ENCODE assay signal across 9 mouse cellular contexts in the genomic region with DNA sequence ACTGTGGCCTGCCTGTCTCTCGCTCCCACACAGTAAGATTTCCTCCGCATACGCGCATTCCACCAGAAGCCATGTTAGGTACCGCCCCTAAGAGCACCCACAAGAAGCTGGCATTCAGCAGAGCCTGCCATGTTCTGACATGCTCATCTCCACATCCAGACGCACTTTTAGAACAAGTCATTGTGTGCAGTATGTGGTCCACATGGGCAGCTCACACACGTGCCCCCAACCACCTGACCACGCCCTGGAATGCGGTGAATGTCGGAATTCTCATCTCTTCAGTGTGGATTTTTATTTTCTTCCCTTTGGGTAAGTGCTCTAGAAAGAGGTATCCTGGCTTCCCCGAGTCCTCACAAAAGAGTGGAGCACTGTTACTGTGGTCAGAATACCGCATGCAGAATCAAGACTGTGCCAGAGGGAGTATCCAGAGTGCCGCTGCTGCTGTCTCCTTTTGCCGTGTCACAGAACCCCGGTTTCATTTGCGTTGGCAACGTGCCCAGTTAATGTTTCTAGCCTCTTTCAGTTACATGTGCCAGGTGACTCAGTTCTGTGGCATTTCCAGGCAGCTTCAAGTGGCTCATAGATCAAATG. TPM values are rescaled to one million over a fixed set of nuclear protein-coding genes. Genes with fewer than 3 reads are reported as not detected.
DNase-seq lines count a peak whose midpoint lies in the region; ATAC-seq lines count a peak whose summit lies in the region.
"Had no signal": no experiment of that assay in that cellular context is flagged by ENCODE, and none has a peak within 500 bp of the region (broad histone marks: within the 10 kb centered on the region; RNA-seq: fewer than 3 reads in every experiment).

No protein-coding gene starts in this region.

- H3K9ac ChIP-seq in hindbrain, embryonic 13.5 days, result no peak overlapping the region
- H3K9ac ChIP-seq in hindbrain, embryonic 12.5 days, result no peak overlapping the region
- no peak overlapping the region for H3K9ac ChIP-seq in neural tube, embryonic 15.5 days (replicated peaks)
- H3K9ac ChIP-seq: midbrain, embryonic 12.5 days had no signal

- H3K4me2 ChIP-seq in hindbrain, embryonic 13.5 days, result no peak overlapping the region
- H3K4me2 ChIP-seq in hindbrain, embryonic 12.5 days (replicated peaks), result no peak overlapping the region
- no peak overlapping the region for H3K4me2 ChIP-seq in neural tube, embryonic 15.5 days
- H3K4me2 ChIP-seq: midbrain, embryonic 12.5 days had no signal

- H3K4me1 ChIP-seq in hindbrain, embryonic 13.5 days (replicated peaks), result 0 out of 2 replicates have a peak, but pooled peaks cover 7% of the 10 kb centered on the region
- H3K4me1 ChIP-seq in hindbrain, embryonic 12.5 days, result peaks cover 5% of the 10 kb centered on the region
- H3K4me1 ChIP-seq in neural tube, embryonic 15.5 days, result peaks cover 10% of the 10 kb centered on the region; the same call in 1 of the 2 replicates
- H3K4me1 ChIP-seq: midbrain, embryonic 12.5 days had no signal

- DNase-seq in cerebellum, adult 9-10 months, result peak; percentile 59
- peak; percentile 52 for DNase-seq in gastrocnemius, postnatal 25 days
- DNase-seq in kidney, adult 11 months, result peak; percentile 67
- DNase-seq in left cerebral cortex, postnatal 10 days (ENCODE audit: extremely low spot score in 1 of 2, low spot score in 2 of 2), result peak; percentile 48 to 77
- DNase-seq in c-Kit-positive CD71-positive TER-119-positive erythroid progenitor cells, embryonic 14.5 days (ENCODE audit: low spot score), result no peak

- intact Hi-C loops in left cerebral cortex, postnatal 10 days (cut with DNase I), result no loop called here

- no peak overlapping the region for H3K4me3 ChIP-seq in hindbrain, embryonic 13.5 days
- H3K4me3 ChIP-seq in hindbrain, embryonic 12.5 days, result no peak overlapping the region
- no peak overlapping the region for H3K4me3 ChIP-seq in neural tube, embryonic 15.5 days (replicated peaks)
- H3K4me3 ChIP-seq: midbrain, embryonic 12.5 days had no signal

- H3K36me3 ChIP-seq in hindbrain, embryonic 13.5 days, result peaks cover 22% of the 10 kb centered on the region
- no peaks in the 10 kb centered on the region for H3K36me3 ChIP-seq in hindbrain, embryonic 12.5 days
- peaks cover 17% of the 10 kb centered on the region for H3K36me3 ChIP-seq in neural tube, embryonic 15.5 days

- H3K27ac ChIP-seq in hindbrain, embryonic 13.5 days, result peak overlapping the region; percentile 30; the same call in 1 of the 2 replicates
- H3K27ac ChIP-seq in hindbrain, embryonic 12.5 days, result no peak overlapping the region
- H3K27ac ChIP-seq in neural tube, embryonic 15.5 days (replicated peaks), result 0 out of 2 replicates have a peak overlapping the region, but pooled peaks have one; percentile 33
- H3K27ac ChIP-seq: midbrain, embryonic 12.5 days had no signal

- 76% methylated on average over 17 of the region's 17 CpGs for WGBS in hindbrain, embryonic 13.5 days
- WGBS in hindbrain, embryonic 12.5 days, result 73% methylated on average over 17 of the region's 17 CpGs
- 66% methylated on average over 17 of the region's 17 CpGs for WGBS in neural tube, embryonic 15.5 days

- peak; percentile 28; the same call in 1 of the 2 replicates for ATAC-seq in hindbrain, embryonic 13.5 days (ENCODE audit: low FRiP score)
- ATAC-seq in hindbrain, embryonic 12.5 days (ENCODE audit: low FRiP score), result no peak
- ATAC-seq in neural tube, embryonic 15.5 days (ENCODE audit: low FRiP score), result peak; percentile 24; the same call in 1 of the 2 replicates

- H3K27me3 ChIP-seq in hindbrain, embryonic 13.5 days, result no peaks in the 10 kb centered on the region
- no peaks in the 10 kb centered on the region for H3K27me3 ChIP-seq in hindbrain, embryonic 12.5 days
- H3K27me3 ChIP-seq in neural tube, embryonic 15.5 days (replicated peaks), result no peaks in the 10 kb centered on the region
- H3K27me3 ChIP-seq: midbrain, embryonic 12.5 days had no signal

- H3K9me3 ChIP-seq in hindbrain, embryonic 13.5 days, result no peaks in the 10 kb centered on the region
- no peaks in the 10 kb centered on the region for H3K9me3 ChIP-seq in hindbrain, embryonic 12.5 days (replicated peaks)
- no peaks in the 10 kb centered on the region for H3K9me3 ChIP-seq in neural tube, embryonic 15.5 days (replicated peaks)
- H3K9me3 ChIP-seq: midbrain, embryonic 12.5 days had no signal

RNA-seq across cellular contexts. Expression of gene Lhfpl4, which starts 28.4 kb away (rescaled TPM):
- polyA plus RNA-seq in hindbrain, embryonic 13.5 days (2015; fragmentation: Nextera tagmentation; extraction: Ambion mirVana), result 52.3 and 57.0 TPM in 2 replicates
- polyA plus RNA-seq in hindbrain, embryonic 12.5 days (2016; fragmentation: Nextera tagmentation; extraction: Ambion mirVana), result 41.1 and 43.0 TPM in 2 replicates
- under 1 TPM; 0.38 to 0.54 TPM for total RNA-seq in gastrocnemius, postnatal 25 days (2021)
- total RNA-seq in left cerebral cortex, postnatal 10 days (2021), result 100 to 1,000 TPM; 104 to 111 TPM
- polyA plus RNA-seq in neural tube, embryonic 15.5 days (2015; fragmentation: Nextera tagmentation; extraction: Ambion mirVana), result 45.6 and 54.6 TPM in 2 replicates
